Mouse (Mus musculus) ES-Bruce4 (cell line): Measurements from ENCODE around the gene Pip5k1b.

Source experiments
- CTCF ChIP-seq: IDR thresholded peaks from one replicate; pipeline ENCODE4 v1.8.1; 2011; ENCODE audit warnings: low read depth, low read length
- EP300 ChIP-seq: IDR thresholded peaks from 2 replicates; pipeline ENCODE4 v1.6.1; 2011; ENCODE audit warnings: low read depth, low read length; ENCODE audit not compliant: insufficient read depth
- POLR2A ChIP-seq: IDR thresholded peaks from one replicate; pipeline ENCODE4 v1.8.1; 2011; ENCODE audit warnings: low read length; ENCODE audit not compliant: insufficient read depth

- no peak for TF ChIP-seq POLR2A
- no peak for TF ChIP-seq EP300
- TF ChIP-seq CTCF = no peak
Observed at GRCm38 (mm10) chr19:24555904-24556584, 372 bp upstream of the Pip5k1b start.
